Mouse (Mus musculus): ENCODE results near the gene Rasgef1a. TPM values are rescaled to one million over a fixed set of nuclear protein-coding genes. Genes with fewer than 3 reads are reported as not detected.
A peak's percentile ranks its signal among the peaks of the same experiment; 100 is the strongest.

Rasgef1a gene
- polyA plus RNA-seq, 1 experiment from 2014 or later = 0.06 TPM

DNA sequence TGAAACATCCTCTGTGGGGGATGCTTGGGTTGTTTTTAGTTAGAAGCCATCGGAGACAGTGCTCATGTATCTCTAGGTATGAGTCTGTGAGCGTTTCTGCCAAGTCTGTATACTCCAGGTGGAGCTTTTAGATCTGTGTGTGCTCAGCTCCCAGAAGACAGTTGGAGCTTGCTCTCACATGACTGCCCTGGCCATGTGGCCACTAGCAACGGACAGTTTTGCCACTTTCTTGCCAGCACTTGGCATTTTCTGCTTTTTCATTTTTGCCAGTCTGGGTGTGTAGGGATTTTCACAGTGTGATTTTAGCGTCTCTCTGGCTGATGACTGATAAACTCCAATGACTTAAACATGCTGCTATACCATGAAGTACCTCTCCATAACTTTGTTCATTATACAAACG lies 52.0 kb downstream of the Rasgef1a start:
- no peaks in the 10 kb centered on the region for H3K9me3 ChIP-seq (replicated peaks; ENCODE audit: control insufficient read depth, low read length)
- WGBS (ENCODE audit: insufficient replicate concordance) = 40% methylated on average over 5 of the region's 5 CpGs
- H3K27me3 ChIP-seq (ENCODE audit: control insufficient read depth, insufficient read depth, low read depth, low read length) = peaks cover 29% of the 10 kb centered on the region
- no peak for ATAC-seq (ENCODE audit: low read depth)
- H3K27ac ChIP-seq (ENCODE audit: low read length) = no peak overlapping the region
- no peak overlapping the region for H3K9ac ChIP-seq (ENCODE audit: low read depth, low read length)
- H3K4me3 ChIP-seq (ENCODE audit: low read depth, low read length) = no peak overlapping the region
- H3K4me1 ChIP-seq (ENCODE audit: control insufficient read depth, low read depth, low read length) = no peaks in the 10 kb centered on the region; the same call in 1 of the 2 replicates
- H3K36me3 ChIP-seq (ENCODE audit: control insufficient read depth, insufficient read depth) = no peaks in the 10 kb centered on the region
- H3K4me2 ChIP-seq (ENCODE audit: low read depth, low read length) = no peak overlapping the region

DNA sequence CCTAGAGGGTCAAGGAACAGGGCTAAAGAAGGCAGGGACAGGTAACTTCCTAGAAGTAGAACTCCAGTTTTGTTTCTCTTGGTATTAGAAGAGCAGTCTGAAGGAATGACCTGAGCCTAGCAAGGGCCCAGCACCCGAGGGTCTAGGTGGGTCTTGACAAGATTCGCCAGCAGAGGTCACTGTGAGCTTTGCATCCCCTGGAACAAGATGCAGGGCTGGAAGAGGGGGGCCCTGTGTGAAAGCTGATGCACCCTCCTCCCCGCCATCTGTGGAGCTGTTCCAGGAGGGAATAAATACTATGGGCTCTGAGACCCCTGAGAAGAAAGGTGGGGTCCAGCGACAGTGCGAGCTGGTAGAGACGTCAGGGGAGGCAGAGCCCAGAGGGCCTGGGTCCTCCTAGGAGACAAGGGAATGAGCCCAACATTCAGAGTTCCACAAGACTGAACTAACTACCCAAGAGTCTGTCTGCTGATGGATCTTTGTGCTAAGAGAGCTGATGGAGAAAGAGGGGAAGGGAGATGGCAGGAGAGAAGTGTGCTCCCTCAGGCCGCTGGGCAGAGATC lies 53.8 kb downstream of the Rasgef1a start:
- ATAC-seq (ENCODE audit: low read depth) = no peak
- Histone ChIP-seq H3K27ac (ENCODE audit: low read length) (no peak overlapping the region), H3K9me3 (replicated peaks; ENCODE audit: control insufficient read depth, low read length) (no peaks in the 10 kb centered on the region), H3K4me3 (ENCODE audit: low read depth, low read length) (no peak overlapping the region), H3K9ac (ENCODE audit: low read depth, low read length) (no peak overlapping the region), H3K4me2 (ENCODE audit: low read depth, low read length) (no peak overlapping the region), H3K27me3 (ENCODE audit: control insufficient read depth, insufficient read depth, low read depth, low read length) (peaks cover 29% of the 10 kb centered on the region), H3K4me1 (ENCODE audit: control insufficient read depth, low read depth, low read length) (no peaks in the 10 kb centered on the region; the same call in 1 of the 2 replicates), H3K36me3 (ENCODE audit: control insufficient read depth, insufficient read depth) (no peaks in the 10 kb centered on the region)
- 17% methylated on average over 7 of the region's 7 CpGs for WGBS (ENCODE audit: insufficient replicate concordance)

DNA sequence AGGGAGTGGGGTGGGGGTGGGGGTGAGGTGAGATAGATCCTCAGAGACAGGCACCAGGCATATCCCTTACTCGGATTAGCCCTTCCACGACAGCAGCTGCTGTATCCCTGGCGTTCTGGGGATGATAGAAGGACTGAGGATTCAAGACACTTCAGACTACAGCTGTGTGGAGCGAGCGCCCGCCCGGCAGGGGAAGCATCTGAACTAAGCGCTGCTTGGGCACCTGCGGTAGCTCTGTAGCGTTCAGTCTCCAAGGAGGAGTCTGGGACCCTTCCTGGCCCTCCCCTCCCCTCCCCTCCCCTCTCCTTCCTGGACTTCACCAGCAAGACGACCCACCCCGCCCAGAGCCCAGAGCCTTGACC lies 54.6 kb downstream of the Rasgef1a start:
- peaks cover 29% of the 10 kb centered on the region for H3K27me3 ChIP-seq (ENCODE audit: control insufficient read depth, insufficient read depth, low read depth, low read length)
- H3K4me2 ChIP-seq (ENCODE audit: low read depth, low read length) = peak overlapping the region; percentile 64
- no peaks in the 10 kb centered on the region for H3K9me3 ChIP-seq (replicated peaks; ENCODE audit: control insufficient read depth, low read length)
- H3K4me3 ChIP-seq (ENCODE audit: low read depth, low read length) = peak overlapping the region; percentile 50
- under 1% methylated on average over 12 of the region's 12 CpGs for WGBS (ENCODE audit: insufficient replicate concordance)
- no peak overlapping the region for H3K27ac ChIP-seq (ENCODE audit: low read length)
- H3K4me1 ChIP-seq (ENCODE audit: control insufficient read depth, low read depth, low read length) = no peaks in the 10 kb centered on the region; the same call in 1 of the 2 replicates
- H3K9ac ChIP-seq (ENCODE audit: low read depth, low read length) = no peak overlapping the region
- H3K36me3 ChIP-seq (ENCODE audit: control insufficient read depth, insufficient read depth) = no peaks in the 10 kb centered on the region
- ATAC-seq (ENCODE audit: low read depth) = no peak

DNA sequence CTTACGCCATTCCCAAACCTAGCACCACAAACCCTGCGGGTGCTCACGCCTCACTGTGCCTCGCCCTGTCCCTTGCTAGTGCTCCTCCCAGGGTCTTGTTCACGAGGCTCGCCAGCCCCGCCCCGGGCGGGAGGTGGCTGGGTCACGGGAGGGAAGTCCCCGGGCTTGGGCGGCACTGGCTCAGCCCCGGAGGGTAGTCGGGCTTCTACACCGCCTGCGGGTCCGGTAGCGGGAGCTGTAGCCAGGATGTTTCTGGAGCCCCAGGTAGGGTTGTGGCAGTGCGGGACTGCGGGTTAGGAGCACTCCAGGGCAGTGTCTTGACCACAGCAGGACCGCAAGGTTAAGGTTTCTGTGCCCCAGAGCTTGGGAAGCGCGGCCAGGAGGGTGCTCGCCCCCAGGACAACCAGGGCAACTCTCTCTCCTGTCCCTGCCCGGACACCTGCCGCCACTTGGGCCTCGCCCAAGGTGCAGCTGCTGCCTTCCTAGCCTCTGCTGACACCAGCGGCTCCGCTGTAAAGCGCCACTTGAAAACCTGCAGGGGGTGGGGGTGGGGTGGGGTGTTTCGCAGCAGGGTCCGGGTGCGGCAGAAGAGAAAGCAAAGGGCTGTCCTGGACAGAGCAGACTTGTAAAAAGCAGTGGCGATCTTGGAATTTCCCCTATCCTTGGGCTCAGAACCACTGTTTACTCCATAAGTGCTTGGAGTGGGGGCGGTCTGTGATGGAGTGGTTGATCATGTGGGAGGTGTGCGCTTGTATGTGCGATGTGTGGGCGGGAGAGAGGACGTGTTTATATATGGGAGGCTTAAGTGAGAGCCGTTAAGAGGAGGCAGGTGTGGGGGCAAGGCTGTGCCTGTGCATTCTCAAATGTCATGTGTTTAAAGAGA lies 55.2 kb downstream of the Rasgef1a start:
- H3K9ac ChIP-seq (ENCODE audit: low read depth, low read length) = no peak overlapping the region
- no peaks in the 10 kb centered on the region; the same call in 1 of the 2 replicates for H3K4me1 ChIP-seq (ENCODE audit: control insufficient read depth, low read depth, low read length)
- no peak overlapping the region for H3K27ac ChIP-seq (ENCODE audit: low read length)
- ATAC-seq (ENCODE audit: low read depth) = peak; percentile 27; the same call in 1 of the 2 replicates
- peak overlapping the region; percentile 50 for H3K4me3 ChIP-seq (ENCODE audit: low read depth, low read length)
- peak overlapping the region; percentile 64 for H3K4me2 ChIP-seq (ENCODE audit: low read depth, low read length)
- no peaks in the 10 kb centered on the region for H3K36me3 ChIP-seq (ENCODE audit: control insufficient read depth, insufficient read depth)
- WGBS (ENCODE audit: insufficient replicate concordance) = 1% methylated on average over 39 of the region's 40 CpGs
- H3K27me3 ChIP-seq (ENCODE audit: control insufficient read depth, insufficient read depth, low read depth, low read length) = peaks cover 29% of the 10 kb centered on the region
- no peaks in the 10 kb centered on the region for H3K9me3 ChIP-seq (replicated peaks; ENCODE audit: control insufficient read depth, low read length)

DNA sequence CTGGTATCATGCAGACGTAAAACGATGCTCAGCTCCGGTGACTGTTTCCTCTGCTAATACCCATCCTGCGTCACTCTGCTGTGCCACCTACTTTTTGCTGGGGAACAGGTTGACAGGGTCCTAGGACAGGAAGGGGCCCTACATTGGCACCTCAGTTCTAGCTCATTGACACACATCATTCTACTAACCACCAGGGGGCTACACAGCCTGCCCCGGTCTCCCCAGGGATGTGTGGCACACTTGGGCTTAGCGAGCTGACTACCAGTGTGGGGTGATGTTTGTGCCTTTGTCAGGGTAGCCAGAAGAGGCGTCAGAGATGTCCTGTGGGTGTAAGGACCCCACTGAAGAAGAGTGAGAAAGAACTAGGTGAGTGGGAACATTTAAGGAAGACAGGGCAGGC lies 56.5 kb downstream of the Rasgef1a start:
- Histone ChIP-seq H3K4me2 (ENCODE audit: low read depth, low read length) (no peak overlapping the region), H3K4me3 (ENCODE audit: low read depth, low read length) (no peak overlapping the region), H3K4me1 (ENCODE audit: control insufficient read depth, low read depth, low read length) (no peaks in the 10 kb centered on the region; the same call in 1 of the 2 replicates), H3K9ac (ENCODE audit: low read depth, low read length) (no peak overlapping the region), H3K27me3 (ENCODE audit: control insufficient read depth, insufficient read depth, low read depth, low read length) (peaks cover 29% of the 10 kb centered on the region), H3K27ac (ENCODE audit: low read length) (no peak overlapping the region), H3K9me3 (replicated peaks; ENCODE audit: control insufficient read depth, low read length) (no peaks in the 10 kb centered on the region), H3K36me3 (ENCODE audit: control insufficient read depth, insufficient read depth) (no peaks in the 10 kb centered on the region)
- WGBS (ENCODE audit: insufficient replicate concordance) = 56% methylated on average over 7 of the region's 7 CpGs
- no peak for ATAC-seq (ENCODE audit: low read depth)

DNA sequence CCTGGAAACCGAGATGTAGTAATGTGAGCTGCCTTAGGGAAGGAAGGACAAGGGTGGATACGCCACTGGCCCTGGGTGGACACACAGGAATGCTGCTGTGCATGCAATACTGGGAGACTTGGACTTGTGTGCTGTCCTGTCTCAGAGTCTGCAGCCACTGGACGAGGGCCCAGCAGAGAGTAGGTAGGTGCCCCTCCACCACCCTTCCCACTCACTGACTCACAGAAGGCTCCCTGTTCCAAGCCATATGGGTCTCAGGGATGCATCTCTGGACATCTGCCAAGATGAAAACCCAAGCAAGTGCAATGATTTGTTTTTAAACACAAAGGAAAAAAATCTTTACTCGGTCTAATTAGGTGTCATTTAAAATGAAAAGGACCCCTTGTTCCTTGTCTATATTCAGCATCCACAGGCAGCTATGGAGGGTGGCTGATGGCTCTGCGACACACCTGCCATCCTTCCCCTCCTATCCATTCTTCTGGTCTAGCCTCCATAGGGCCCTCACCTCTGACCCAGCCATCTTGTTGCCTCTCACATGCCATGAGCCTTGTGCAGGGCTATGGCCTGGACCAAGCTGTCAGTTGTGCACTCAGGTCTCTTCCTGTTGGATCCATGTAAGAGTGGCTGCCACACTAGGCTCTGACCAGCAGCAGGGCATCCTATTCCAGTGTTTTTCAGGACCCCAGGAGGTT lies 59.2 kb downstream of the Rasgef1a start:
- Histone ChIP-seq H3K4me2 (ENCODE audit: low read depth, low read length) (no peak overlapping the region), H3K4me3 (ENCODE audit: low read depth, low read length) (no peak overlapping the region), H3K27ac (ENCODE audit: low read length) (no peak overlapping the region), H3K9ac (ENCODE audit: low read depth, low read length) (no peak overlapping the region), H3K4me1 (ENCODE audit: control insufficient read depth, low read depth, low read length) (no peaks in the 10 kb centered on the region; the same call in 1 of the 2 replicates), H3K36me3 (ENCODE audit: control insufficient read depth, insufficient read depth) (no peaks in the 10 kb centered on the region), H3K9me3 (replicated peaks; ENCODE audit: control insufficient read depth, low read length) (no peaks in the 10 kb centered on the region), H3K27me3 (ENCODE audit: control insufficient read depth, insufficient read depth, low read depth, low read length) (peaks cover 21% of the 10 kb centered on the region)
- no peak for ATAC-seq (ENCODE audit: low read depth)
- 48% methylated on average over 5 of the region's 5 CpGs for WGBS (ENCODE audit: insufficient replicate concordance)

DNA sequence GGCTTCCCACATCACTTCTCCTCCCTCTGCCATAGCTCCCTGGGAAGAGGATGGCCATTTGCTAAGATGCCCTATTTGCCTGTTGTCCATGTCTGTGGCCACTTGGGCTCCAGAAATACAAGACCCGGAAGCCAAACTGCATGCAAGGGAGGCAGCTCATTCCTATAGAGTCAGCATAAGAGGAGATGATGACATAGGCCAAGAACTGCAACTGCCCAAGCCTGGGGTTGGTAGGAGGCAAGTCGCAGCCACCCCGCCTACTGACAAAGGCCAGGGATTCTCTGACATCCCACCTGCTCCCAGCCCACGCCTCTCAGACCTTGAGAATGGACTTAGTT lies 59.7 kb downstream of the Rasgef1a start:
- no peak overlapping the region for H3K9ac ChIP-seq (ENCODE audit: low read depth, low read length)
- H3K27ac ChIP-seq (ENCODE audit: low read length) = no peak overlapping the region
- 57% methylated on average over 4 of the region's 4 CpGs for whole genome bisulfite sequencing (ENCODE audit: insufficient replicate concordance)
- no peak for ATAC-seq (ENCODE audit: low read depth)
- H3K27me3 ChIP-seq (ENCODE audit: control insufficient read depth, insufficient read depth, low read depth, low read length) = peaks cover 17% of the 10 kb centered on the region
- no peaks in the 10 kb centered on the region; the same call in 1 of the 2 replicates for H3K4me1 ChIP-seq (ENCODE audit: control insufficient read depth, low read depth, low read length)
- no peak overlapping the region for H3K4me3 ChIP-seq (ENCODE audit: low read depth, low read length)
- H3K9me3 ChIP-seq (replicated peaks; ENCODE audit: control insufficient read depth, low read length) = no peaks in the 10 kb centered on the region
- H3K4me2 ChIP-seq (ENCODE audit: low read depth, low read length) = no peak overlapping the region
- no peaks in the 10 kb centered on the region for H3K36me3 ChIP-seq (ENCODE audit: control insufficient read depth, insufficient read depth)

DNA sequence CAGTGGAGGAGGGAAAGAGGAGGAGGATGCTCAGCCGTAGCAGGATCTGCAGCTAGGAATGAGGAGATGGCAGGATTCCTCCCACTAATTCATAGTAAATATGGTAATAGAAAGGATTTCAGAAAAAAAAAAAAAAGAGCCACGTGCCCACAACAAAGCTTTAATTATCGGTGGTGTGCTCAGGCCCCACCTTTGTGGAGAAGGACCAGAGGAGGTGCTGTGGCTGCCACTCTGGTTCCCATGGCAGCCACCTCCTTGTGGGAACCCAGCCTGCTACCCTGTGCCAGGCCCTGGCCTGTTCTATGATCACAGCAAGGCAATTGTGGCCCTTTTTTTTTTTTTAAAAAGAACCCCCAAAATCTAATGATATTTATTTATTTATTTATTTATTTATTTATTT lies 60.2 kb downstream of the Rasgef1a start:
- H3K9ac ChIP-seq (ENCODE audit: low read depth, low read length) = no peak overlapping the region
- H3K4me2 ChIP-seq (ENCODE audit: low read depth, low read length) = no peak overlapping the region
- H3K9me3 ChIP-seq (replicated peaks; ENCODE audit: control insufficient read depth, low read length) = no peaks in the 10 kb centered on the region
- H3K36me3 ChIP-seq (ENCODE audit: control insufficient read depth, insufficient read depth) = no peaks in the 10 kb centered on the region
- no peak overlapping the region for H3K4me3 ChIP-seq (ENCODE audit: low read depth, low read length)
- H3K4me1 ChIP-seq (ENCODE audit: control insufficient read depth, low read depth, low read length) = no peaks in the 10 kb centered on the region; the same call in 1 of the 2 replicates
- peaks cover 12% of the 10 kb centered on the region for H3K27me3 ChIP-seq (ENCODE audit: control insufficient read depth, insufficient read depth, low read depth, low read length)
- whole genome bisulfite sequencing (ENCODE audit: insufficient replicate concordance) = 51% methylated on average over 3 of the region's 3 CpGs
- ATAC-seq (ENCODE audit: low read depth) = no peak
- H3K27ac ChIP-seq (ENCODE audit: low read length) = no peak overlapping the region

DNA sequence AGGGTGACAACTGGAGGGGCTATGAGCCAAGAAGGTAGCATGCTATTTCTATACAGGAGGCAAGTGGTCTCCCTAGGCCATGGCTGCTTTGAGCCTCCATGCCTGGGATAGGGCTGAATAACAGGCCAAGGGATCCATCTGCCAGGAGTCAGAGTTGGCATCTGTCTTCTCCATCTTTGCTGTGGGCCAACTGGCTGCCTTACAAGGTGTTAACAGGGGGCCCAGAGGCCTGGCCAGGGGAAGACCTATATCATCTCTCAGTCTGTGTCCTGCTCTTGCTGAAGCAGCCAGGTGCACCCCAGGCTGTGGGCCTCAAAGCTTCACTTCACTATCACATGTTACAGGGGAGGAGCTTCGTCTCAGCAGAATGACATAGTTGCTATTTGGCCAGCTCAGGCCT lies 60.9 kb downstream of the Rasgef1a start:
- Histone ChIP-seq H3K4me2 (ENCODE audit: low read depth, low read length) (no peak overlapping the region), H3K27me3 (ENCODE audit: control insufficient read depth, insufficient read depth, low read depth, low read length) (peaks cover 5% of the 10 kb centered on the region), H3K9ac (ENCODE audit: low read depth, low read length) (no peak overlapping the region), H3K27ac (ENCODE audit: low read length) (no peak overlapping the region), H3K36me3 (ENCODE audit: control insufficient read depth, insufficient read depth) (no peaks in the 10 kb centered on the region), H3K9me3 (replicated peaks; ENCODE audit: control insufficient read depth, low read length) (no peaks in the 10 kb centered on the region), H3K4me3 (ENCODE audit: low read depth, low read length) (no peak overlapping the region), H3K4me1 (ENCODE audit: control insufficient read depth, low read depth, low read length) (no peaks in the 10 kb centered on the region)
- 48% methylated on average over 1 of the region's 1 CpGs for WGBS (ENCODE audit: insufficient replicate concordance)
- no peak for ATAC-seq (ENCODE audit: low read depth)
